Mouse (Mus musculus) MEL (cell line): ENCODE data around the gene Btbd11. TPM values are rescaled to one million over a fixed set of nuclear protein-coding genes. Genes with fewer than 3 reads are reported as not detected.
A peak's percentile ranks its signal among the peaks of the same experiment; 100 is the strongest.

Experiments used
- DNase-seq: peaks from one replicate; pipeline ENCODE4 v3.0.0; 2011; ENCODE audit warnings: low read depth, low spot score
- H3K27ac ChIP-seq: 2 replicates; pipeline ENCODE4 v1.5.1; 2012; ENCODE audit warnings: low read depth, mild to moderate bottlenecking, control low read depth, low read length, moderate library complexity; ENCODE audit not compliant: control insufficient read depth
- H3K27me3 ChIP-seq, 2 experiments: fragments of 150-350 bp in 1 of 2; sonication (generic) in 1 of 2; 2 replicates each; pipeline ENCODE4 v1.6.1; 2012; ENCODE audit warnings: low read length in 2 of 2, mild to moderate bottlenecking in 2 of 2, improper control_type of control experiment in 1 of 2, moderate library complexity in 1 of 2; ENCODE audit not compliant: insufficient read depth in 2 of 2, control insufficient read depth in 1 of 2
- H3K36me3 ChIP-seq, 2 experiments: 2 replicates each; pipeline ENCODE4 v1.6.1; 2012 to 2014; ENCODE audit warnings: low read length in 2 of 2, improper control_type of control experiment in 1 of 2, inconsistent platforms in 1 of 2, mild to moderate bottlenecking in 1 of 2; ENCODE audit not compliant: insufficient read depth in 2 of 2, control insufficient read depth in 1 of 2
- H3K4me1 ChIP-seq, 2 experiments: fragments of 150-350 bp in 1 of 2; sonication (generic) in 1 of 2; 2 replicates each; pipeline ENCODE4 v1.6.1; 2012; ENCODE audit warnings: low read length in 2 of 2, improper control_type of control experiment in 1 of 2, mild to moderate bottlenecking in 1 of 2; ENCODE audit not compliant: insufficient read depth in 2 of 2, control insufficient read depth in 1 of 2
- H3K4me3 ChIP-seq, 2 experiments: fragments of 150-350 bp in 1 of 2; sonication (generic) in 1 of 2; 2 replicates each; pipeline ENCODE4 v1.5.1; 2012; ENCODE audit warnings: low read depth in 2 of 2, low read length in 2 of 2, mild to moderate bottlenecking in 2 of 2, moderate library complexity in 2 of 2, control low read depth in 1 of 2, improper control_type of control experiment in 1 of 2; ENCODE audit not compliant: control insufficient read depth in 1 of 2, insufficient read depth in 1 of 2
- H3K79me2 ChIP-seq: 2 replicates; pipeline ENCODE4 v1.6.1; 2012; ENCODE audit warnings: mild to moderate bottlenecking, low read length, moderate library complexity; ENCODE audit not compliant: control insufficient read depth, poor library complexity, insufficient read depth
- H3K9ac ChIP-seq: 2 replicates; pipeline ENCODE4 v1.6.1; 2012; ENCODE audit warnings: low read depth, mild to moderate bottlenecking, control low read depth, low read length, moderate library complexity; ENCODE audit not compliant: control insufficient read depth, poor library complexity, severe bottlenecking
- H3K9me3 ChIP-seq: fragments of 150-350 bp; sonication (generic); replicated peaks from 2 replicates; pipeline ENCODE4 v1.6.1; 2012; ENCODE audit warnings: mild to moderate bottlenecking, low read length, improper control_type of control experiment, moderate library complexity; ENCODE audit not compliant: insufficient read depth
- CHD1 ChIP-seq: IDR thresholded peaks from 2 replicates; pipeline ENCODE4 v1.6.1; 2012; ENCODE audit warnings: low read depth, mild to moderate bottlenecking, inconsistent platforms, low read length, improper control_type of control experiment
- CHD2 ChIP-seq: IDR thresholded peaks from 2 replicates; pipeline ENCODE4 v1.6.1; 2011; ENCODE audit warnings: low read length, improper control_type of control experiment
- CTCF ChIP-seq, 3 experiments: IDR thresholded peaks in 2 of 3; conservative IDR thresholded peaks in 1 of 3; 2 replicates each; pipeline ENCODE4 v1.5.1; 2011 to 2012; ENCODE audit warnings: low read length in 3 of 3, low read depth in 2 of 3, mild to moderate bottlenecking in 2 of 3, improper control_type of control experiment in 1 of 3, inconsistent platforms in 1 of 3, mixed read lengths in 1 of 3, moderate library complexity in 1 of 3; ENCODE audit not compliant: control insufficient read depth in 1 of 3, insufficient read depth in 1 of 3, poor library complexity in 1 of 3, severe bottlenecking in 1 of 3
- E2F4 ChIP-seq: IDR thresholded peaks from 2 replicates; pipeline ENCODE4 v1.6.1; 2011; ENCODE audit warnings: low read depth, low read length, improper control_type of control experiment, borderline replicate concordance
- EP300 ChIP-seq, 2 experiments: IDR thresholded peaks; 2 replicates each; pipeline ENCODE4 v1.6.1; 2011; ENCODE audit warnings: improper control_type of control experiment in 2 of 2, low read length in 2 of 2, low read depth in 1 of 2, mild to moderate bottlenecking in 1 of 2
- GATA1 ChIP-seq: IDR thresholded peaks from 2 replicates; pipeline ENCODE4 v1.6.1; 2011; ENCODE audit warnings: low read depth, low read length, improper control_type of control experiment
- JUND ChIP-seq: IDR thresholded peaks from 2 replicates; pipeline ENCODE4 v1.6.1; 2011; ENCODE audit warnings: low read depth, mild to moderate bottlenecking, improper control_type of control experiment, low read length
- MAX ChIP-seq: IDR thresholded peaks from 2 replicates; pipeline ENCODE4 v1.6.1; 2011; ENCODE audit warnings: low read length, improper control_type of control experiment
- MAZ ChIP-seq: IDR thresholded peaks from 2 replicates; pipeline ENCODE4 v1.6.1; 2012; ENCODE audit warnings: low read depth, mild to moderate bottlenecking, inconsistent platforms, low read length, improper control_type of control experiment
- MEF2A ChIP-seq: IDR thresholded peaks from 2 replicates; pipeline ENCODE4 v1.6.1; 2014; ENCODE audit warnings: low read depth, mild to moderate bottlenecking, inconsistent platforms, low read length, improper control_type of control experiment; ENCODE audit not compliant: poor library complexity, insufficient replicate concordance, severe bottlenecking; ENCODE audit errors: extremely low read depth
- NELFE ChIP-seq: IDR thresholded peaks from 2 replicates; pipeline ENCODE4 v1.6.1; 2011; ENCODE audit warnings: low read depth, low read length, improper control_type of control experiment
- POLR2AphosphoS2 ChIP-seq: IDR thresholded peaks from 2 replicates; pipeline ENCODE4 v1.6.1; 2011; ENCODE audit warnings: low read length, improper control_type of control experiment
- POLR2AphosphoS5 ChIP-seq: IDR thresholded peaks from 2 replicates; pipeline ENCODE4 v1.6.1; 2012; ENCODE audit warnings: low read depth, borderline replicate concordance, mild to moderate bottlenecking, inconsistent platforms, low read length, moderate library complexity, mixed read lengths
- RCOR1 ChIP-seq: IDR thresholded peaks from 2 replicates; pipeline ENCODE4 v1.6.1; 2012; ENCODE audit warnings: low read depth, mild to moderate bottlenecking, inconsistent platforms, low read length, improper control_type of control experiment
- SMC3 ChIP-seq: IDR thresholded peaks from 2 replicates; pipeline ENCODE4 v1.6.1; 2011; ENCODE audit warnings: low read depth, low read length, improper control_type of control experiment
- TBP ChIP-seq: IDR thresholded peaks from 2 replicates; pipeline ENCODE4 v1.8.0; 2011; ENCODE audit warnings: low read depth, low read length, improper control_type of control experiment
- TCF12 ChIP-seq: IDR thresholded peaks from 2 replicates; pipeline ENCODE4 v1.6.1; 2014; ENCODE audit warnings: low read depth, mild to moderate bottlenecking, inconsistent platforms, low read length, improper control_type of control experiment, moderate library complexity
- USF1 ChIP-seq: IDR thresholded peaks from 2 replicates; pipeline ENCODE4 v1.6.1; 2014; ENCODE audit warnings: low read depth, mild to moderate bottlenecking, inconsistent platforms, low read length, improper control_type of control experiment, moderate library complexity
- ZMIZ1 ChIP-seq: IDR thresholded peaks from 2 replicates; pipeline ENCODE4 v1.6.1; 2012; ENCODE audit warnings: low read depth, mild to moderate bottlenecking, inconsistent platforms, low read length, improper control_type of control experiment, moderate library complexity
- ZNF384 ChIP-seq: IDR thresholded peaks from 2 replicates; pipeline ENCODE4 v1.6.1; 2012; ENCODE audit warnings: low read depth, mild to moderate bottlenecking, inconsistent platforms, low read length, improper control_type of control experiment
- polyA plus RNA-seq, 2 experiments: library from polyadenylated mRNA; stranded (reverse) in 1 of 2; unstranded in 1 of 2; fragments of >175 nt in 1 of 2; fragments of >200 nt in 1 of 2; gene quantifications; 2 replicates each; pipeline versions ENCODE4 v1.2.1 to v1.2.4; 2012; ENCODE audit warnings: low replicate concordance in 2 of 2, low read depth in 1 of 2; ENCODE audit not compliant: insufficient read length in 2 of 2, insufficient read depth in 1 of 2, missing spikeins in 1 of 2
- total RNA-seq: library from RNA; depleted of rRNA; stranded (reverse); fragments of 300-350 nt; gene quantifications from 2 replicates; pipeline ENCODE4 v1.2.3, GENCODE M21; 2012

Gene Btbd11
- total and polyA plus RNA-seq, 3 experiments, result not detected

DNA sequence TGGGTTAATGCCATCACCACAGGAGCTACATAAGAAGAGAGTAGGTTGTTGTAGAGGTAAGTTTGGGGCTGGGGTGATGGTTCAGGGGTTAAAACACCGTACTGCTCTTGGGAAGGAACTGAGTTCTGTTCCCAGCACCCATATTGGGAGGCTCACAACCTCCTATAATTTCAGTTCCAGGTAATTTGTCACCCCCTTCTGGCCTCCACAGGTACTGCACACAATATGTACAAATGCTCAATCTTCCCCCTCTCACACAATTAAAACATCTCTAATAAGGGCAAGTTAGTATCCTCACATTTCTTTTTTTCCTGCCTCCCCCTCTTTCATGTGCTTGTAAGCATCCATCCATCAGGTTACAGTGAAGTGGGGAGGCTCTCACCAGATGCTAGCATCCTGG lies 44.7 kb upstream of the Btbd11 start:
- TF ChIP-seq CTCF (IDR thresholded peaks at IDR 0.05 in 2 of 3, conservative IDR thresholded peaks at IDR 0.05 in 1 of 3; ENCODE audit: control insufficient read depth in 1 of 3, insufficient read depth in 1 of 3, low read depth in 2 of 3, low read length in 3 of 3, poor library complexity in 1 of 3, severe bottlenecking in 1 of 3) (peak in 2 of 3 experiments; percentile 16 to 37; a peak in 4 of 6 replicates), RCOR1 (no peak)
- Histone ChIP-seq H3K4me3 (no peak overlapping the region), H3K36me3 (no peaks in the 10 kb centered on the region), H3K79me2 (no peaks in the 10 kb centered on the region), H3K27ac (no peak overlapping the region), H3K4me1 (no peaks in the 10 kb centered on the region), H3K9ac (no peak overlapping the region), H3K9me3 (no peaks in the 10 kb centered on the region), H3K27me3 (no peaks in the 10 kb centered on the region)
- peak; percentile 5 for DNase-seq

DNA sequence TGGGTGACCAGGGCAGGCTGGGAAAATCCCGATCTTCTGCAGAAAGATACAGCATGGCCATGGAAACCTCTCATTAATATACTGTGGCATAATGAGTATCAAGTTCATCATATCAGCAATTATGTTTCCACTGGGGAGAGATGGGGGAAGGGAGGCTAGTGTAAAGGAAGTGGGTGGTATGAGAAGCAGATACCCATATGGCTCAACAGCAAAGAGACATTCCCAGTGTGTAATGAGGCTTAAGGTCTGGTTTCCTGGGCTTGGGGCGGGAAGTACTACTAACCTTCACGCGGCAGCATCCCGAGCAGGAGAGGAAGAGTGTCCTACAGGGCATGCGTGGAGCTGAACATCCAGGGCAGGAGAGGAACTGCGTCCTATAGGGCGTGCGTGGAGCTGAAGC lies 39.4 kb upstream of the Btbd11 start:
- Histone ChIP-seq H3K27ac (no peak overlapping the region), H3K9ac (no peak overlapping the region), H3K4me1 (no peaks in the 10 kb centered on the region), H3K9me3 (no peaks in the 10 kb centered on the region), H3K36me3 (no peaks in the 10 kb centered on the region), H3K4me3 (no peak overlapping the region), H3K79me2 (no peaks in the 10 kb centered on the region), H3K27me3 (no peaks in the 10 kb centered on the region)
- DNase-seq, result no peak
- TF ChIP-seq CHD1, result no peak
- no peak for TF ChIP-seq GATA1
- no peak for TF ChIP-seq EP300 (IDR thresholded peaks at IDR 0.05; ENCODE audit: low read depth in 1 of 2, low read length in 2 of 2)
- no peak for TF ChIP-seq ZMIZ1
- no peak for TF ChIP-seq SMC3
- TF ChIP-seq JUND, result no peak
- TF ChIP-seq TBP, result no peak
- no peak for TF ChIP-seq ZNF384
- no peak for TF ChIP-seq POLR2AphosphoS2
- TF ChIP-seq POLR2AphosphoS5, result no peak
- TF ChIP-seq MEF2A, result no peak
- TF ChIP-seq MAZ, result no peak
- no peak for TF ChIP-seq NELFE
- no peak for TF ChIP-seq USF1
- TF ChIP-seq CHD2, result no peak

DNA sequence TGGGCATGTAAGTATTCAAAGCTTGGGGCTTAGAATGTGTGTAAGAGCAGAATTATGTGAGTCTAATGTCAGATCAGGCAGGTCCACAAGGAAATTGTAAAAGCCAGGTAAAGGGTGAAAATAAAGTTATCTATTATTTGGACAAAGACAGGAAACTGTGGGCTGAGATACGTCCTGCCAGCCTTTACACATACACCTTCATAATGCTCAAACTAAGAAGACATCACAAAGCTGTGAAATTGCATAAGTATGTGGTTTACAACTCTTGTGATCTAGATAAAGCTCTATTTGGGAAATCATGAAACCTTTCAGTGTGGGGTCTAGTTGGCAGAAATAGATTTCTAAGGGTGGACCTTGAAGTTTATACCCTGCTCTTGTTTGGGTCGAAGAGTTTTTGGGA lies 34.1 kb upstream of the Btbd11 start:
- no peak for DNase-seq
- TF ChIP-seq TCF12 (no peak), E2F4 (no peak), MAX (no peak)
- H3K36me3 ChIP-seq, result no peaks in the 10 kb centered on the region
- H3K79me2 ChIP-seq, result no peaks in the 10 kb centered on the region
- H3K27ac ChIP-seq, result no peak overlapping the region
- H3K27me3 ChIP-seq, result no peaks in the 10 kb centered on the region
- H3K9ac ChIP-seq, result no peak overlapping the region
- H3K9me3 ChIP-seq, result no peaks in the 10 kb centered on the region
- no peaks in the 10 kb centered on the region for H3K4me1 ChIP-seq
- H3K4me3 ChIP-seq, result no peak overlapping the region
